Mouse (Mus musculus): ENCODE measurements around the gene Soat1. TPM values are rescaled to one million over a fixed set of nuclear protein-coding genes. Genes with fewer than 3 reads are reported as not detected.

The Soat1 gene
- polyA plus RNA-seq, 1 experiment, result 26.0 TPM

- no peak for DNase-seq (ENCODE audit: low read depth in 1 of 2, low spot score in 2 of 2)
- H3K27me3 ChIP-seq (ENCODE audit: control insufficient read depth, insufficient read depth, low read length), result no peaks in the 10 kb centered on the region
- 79% methylated on average over 3 of the region's 3 CpGs for WGBS
- H3K36me3 ChIP-seq (ENCODE audit: control insufficient read depth, insufficient read depth, low read length), result peaks cover 9% of the 10 kb centered on the region; the same call in 1 of the 2 replicates
- H3K27ac ChIP-seq (ENCODE audit: insufficient read depth, low read length), result no peak overlapping the region
- H3K4me1 ChIP-seq (ENCODE audit: control insufficient read depth, insufficient read depth, insufficient read length), result peaks cover 10% of the 10 kb centered on the region
- TF ChIP-seq POLR2A (IDR thresholded peaks at IDR 0.05; ENCODE audit: low read depth, low read length) (no peak), CTCF (IDR thresholded peaks at IDR 0.05; ENCODE audit: extremely low read depth, insufficient read depth, insufficient read length, insufficient replicate concordance) (no peak)
- H3K4me3 ChIP-seq (ENCODE audit: extremely low read depth, insufficient read depth, insufficient read length), result no peak overlapping the region
Measured at GRCm38 (mm10) chr1:156468576-156468975, 5.6 kb downstream of the Soat1 start.

- H3K27ac ChIP-seq (ENCODE audit: insufficient read depth, low read length), result no peak overlapping the region
- no peak for TF ChIP-seq CTCF (IDR thresholded peaks at IDR 0.05; ENCODE audit: extremely low read depth, insufficient read depth, insufficient read length, insufficient replicate concordance)
- TF ChIP-seq POLR2A (IDR thresholded peaks at IDR 0.05; ENCODE audit: low read depth, low read length), result no peak
- 88% methylated on average over 12 of the region's 12 CpGs for WGBS
- H3K4me3 ChIP-seq (ENCODE audit: extremely low read depth, insufficient read depth, insufficient read length), result no peak overlapping the region
- peaks cover 5% of the 10 kb centered on the region; the same call in 1 of the 2 replicates for H3K4me1 ChIP-seq (ENCODE audit: control insufficient read depth, insufficient read depth, insufficient read length)
- DNase-seq (ENCODE audit: low read depth in 1 of 2, low spot score in 2 of 2), result no peak
- H3K27me3 ChIP-seq (ENCODE audit: control insufficient read depth, insufficient read depth, low read length), result no peaks in the 10 kb centered on the region
- H3K36me3 ChIP-seq (ENCODE audit: control insufficient read depth, insufficient read depth, low read length), result peaks cover 9% of the 10 kb centered on the region; the same call in 1 of the 2 replicates
Measured at GRCm38 (mm10) chr1:156467655-156468255, 6.4 kb downstream of the Soat1 start.

- Histone ChIP-seq H3K36me3 (ENCODE audit: control insufficient read depth, insufficient read depth, low read length) (peaks cover 11% of the 10 kb centered on the region; the same call in 1 of the 2 replicates), H3K4me1 (ENCODE audit: control insufficient read depth, insufficient read depth, insufficient read length) (peaks cover 4% of the 10 kb centered on the region; the same call in 1 of the 2 replicates), H3K27ac (ENCODE audit: insufficient read depth, low read length) (no peak overlapping the region), H3K4me3 (ENCODE audit: extremely low read depth, insufficient read depth, insufficient read length) (no peak overlapping the region), H3K27me3 (ENCODE audit: control insufficient read depth, insufficient read depth, low read length) (no peaks in the 10 kb centered on the region)
- 89% methylated on average over 9 of the region's 9 CpGs for WGBS
- no peak for TF ChIP-seq CTCF (IDR thresholded peaks at IDR 0.05; ENCODE audit: extremely low read depth, insufficient read depth, insufficient read length, insufficient replicate concordance)
- no peak for DNase-seq (ENCODE audit: low read depth in 1 of 2, low spot score in 2 of 2)
Measured at GRCm38 (mm10) chr1:156464963-156465362, 9.2 kb downstream of the Soat1 start.

- no peak for TF ChIP-seq POLR2A (IDR thresholded peaks at IDR 0.05; ENCODE audit: low read depth, low read length)
- TF ChIP-seq CTCF (IDR thresholded peaks at IDR 0.05; ENCODE audit: extremely low read depth, insufficient read depth, insufficient read length, insufficient replicate concordance), result no peak
- no peak for DNase-seq (ENCODE audit: low read depth in 1 of 2, low spot score in 2 of 2)
- H3K4me1 ChIP-seq (ENCODE audit: control insufficient read depth, insufficient read depth, insufficient read length), result peaks cover 4% of the 10 kb centered on the region; the same call in 1 of the 2 replicates
- no peaks in the 10 kb centered on the region for H3K27me3 ChIP-seq (ENCODE audit: control insufficient read depth, insufficient read depth, low read length)
- WGBS, result 82% methylated on average over 8 of the region's 8 CpGs
- H3K36me3 ChIP-seq (ENCODE audit: control insufficient read depth, insufficient read depth, low read length), result peaks cover 11% of the 10 kb centered on the region; the same call in 1 of the 2 replicates
- no peak overlapping the region for H3K4me3 ChIP-seq (ENCODE audit: extremely low read depth, insufficient read depth, insufficient read length)
- no peak overlapping the region for H3K27ac ChIP-seq (ENCODE audit: insufficient read depth, low read length)
Measured at GRCm38 (mm10) chr1:156463981-156464853, 9.9 kb downstream of the Soat1 start.

- WGBS, result 71% methylated on average over 12 of the region's 12 CpGs
- TF ChIP-seq CTCF (IDR thresholded peaks at IDR 0.05; ENCODE audit: extremely low read depth, insufficient read depth, insufficient read length, insufficient replicate concordance) (no peak), POLR2A (IDR thresholded peaks at IDR 0.05; ENCODE audit: low read depth, low read length) (no peak)
- Histone ChIP-seq H3K27ac (ENCODE audit: insufficient read depth, low read length) (no peak overlapping the region), H3K27me3 (ENCODE audit: control insufficient read depth, insufficient read depth, low read length) (no peaks in the 10 kb centered on the region), H3K4me3 (ENCODE audit: extremely low read depth, insufficient read depth, insufficient read length) (no peak overlapping the region), H3K36me3 (ENCODE audit: control insufficient read depth, insufficient read depth, low read length) (peaks cover 11% of the 10 kb centered on the region; the same call in 1 of the 2 replicates), H3K4me1 (ENCODE audit: control insufficient read depth, insufficient read depth, insufficient read length) (peaks cover 11% of the 10 kb centered on the region; the same call in 1 of the 2 replicates)
- no peak for DNase-seq (ENCODE audit: low read depth in 1 of 2, low spot score in 2 of 2)
Measured at GRCm38 (mm10) chr1:156462273-156462991, 11.7 kb downstream of the Soat1 start.

GRCm38 (mm10) chr1:156461036-156461435 lies 13.1 kb downstream of the Soat1 start:
- TF ChIP-seq POLR2A (IDR thresholded peaks at IDR 0.05; ENCODE audit: low read depth, low read length), result no peak
- no peak for TF ChIP-seq CTCF (IDR thresholded peaks at IDR 0.05; ENCODE audit: extremely low read depth, insufficient read depth, insufficient read length, insufficient replicate concordance)
- Histone ChIP-seq H3K4me3 (ENCODE audit: extremely low read depth, insufficient read depth, insufficient read length) (no peak overlapping the region), H3K27me3 (ENCODE audit: control insufficient read depth, insufficient read depth, low read length) (no peaks in the 10 kb centered on the region), H3K36me3 (ENCODE audit: control insufficient read depth, insufficient read depth, low read length) (peaks cover 10% of the 10 kb centered on the region), H3K4me1 (ENCODE audit: control insufficient read depth, insufficient read depth, insufficient read length) (peaks cover 11% of the 10 kb centered on the region; the same call in 1 of the 2 replicates), H3K27ac (ENCODE audit: insufficient read depth, low read length) (no peak overlapping the region; the same call in 1 of the 2 replicates)
- DNase-seq (ENCODE audit: low read depth in 1 of 2, low spot score in 2 of 2), result no peak
- 87% methylated on average over 6 of the region's 6 CpGs for WGBS

All from spleen, adult 2 months (tissue).